Mouse (Mus musculus) forebrain, embryonic 15.5 days (tissue): Measurements from ENCODE around the gene Eps8l2. TPM values are rescaled to one million over a fixed set of nuclear protein-coding genes. Genes with fewer than 3 reads are reported as not detected.

Experiments used
- ATAC-seq: fragments of 200-750 bp; cut with Nextera tagmentation; replicated peaks from 2 replicates; pipeline ENCODE4 v1.8.0; 2017; ENCODE audit warnings: mild to moderate bottlenecking, moderate TSS enrichment, moderate library complexity
- H3K27ac ChIP-seq: fragments of 300-500 bp; sonication (generic); replicated peaks from 2 replicates; pipeline ENCODE4 v1.5.1; 2015; ENCODE audit warnings: mild to moderate bottlenecking, inconsistent platforms
- H3K27me3 ChIP-seq: fragments of 300-500 bp; sonication (generic); 2 replicates; pipeline ENCODE4 v1.6.1; 2015; ENCODE audit warnings: inconsistent platforms
- H3K36me3 ChIP-seq: fragments of 300-500 bp; sonication (generic); 2 replicates; pipeline ENCODE4 v1.6.1; 2015; ENCODE audit warnings: mild to moderate bottlenecking, inconsistent platforms
- H3K4me1 ChIP-seq: fragments of 300-500 bp; sonication (generic); 2 replicates; pipeline ENCODE4 v1.6.1; 2015; ENCODE audit warnings: inconsistent platforms
- H3K4me2 ChIP-seq: fragments of 300-500 bp; sonication (generic); replicated peaks from 2 replicates; pipeline ENCODE4 v1.6.1; 2015; ENCODE audit warnings: mild to moderate bottlenecking, inconsistent platforms
- H3K4me3 ChIP-seq: fragments of 300-500 bp; sonication (generic); 2 replicates; pipeline ENCODE4 v1.5.1; 2015; ENCODE audit warnings: mild to moderate bottlenecking, inconsistent platforms
- H3K9ac ChIP-seq: fragments of 300-500 bp; sonication (generic); replicated peaks from 2 replicates; pipeline ENCODE4 v1.6.1; 2015; ENCODE audit warnings: mild to moderate bottlenecking, inconsistent platforms
- H3K9me3 ChIP-seq: fragments of 300-500 bp; sonication (generic); 2 replicates; pipeline ENCODE4 v1.6.1; 2016; ENCODE audit warnings: inconsistent platforms
- WGBS: fragments of 180-500 bp; shearing (Covaris S2); methylation state at CpG from one replicate; pipeline ENCODE4 v1.1.7; 2015; ENCODE audit warnings: mixed read lengths; 5-methylcytosine and 5-hydroxymethylcytosine counted together
- polyA plus RNA-seq: library from polyadenylated mRNA; unstranded; fragments of >200 nt; fragmentation: Nextera tagmentation; extraction: Ambion mirVana; gene quantifications from 2 replicates; pipeline ENCODE4 v1.2.1, GENCODE M21; 2015

Gene Eps8l2
- polyA plus RNA-seq: 0.37 and 0.57 TPM in 2 replicates

- Histone ChIP-seq H3K4me3 (no peak within 1 kb of the TSS), H3K4me2 (no peak within 1 kb of the TSS), H3K27me3 (no peaks in the 10 kb centered on the region), H3K4me1 (no peaks in the 10 kb centered on the region), H3K27ac (no peak within 1 kb of the TSS), H3K9me3 (no peaks in the 10 kb centered on the region), H3K9ac (no peak within 1 kb of the TSS), H3K36me3 (peaks cover 13% of the 10 kb centered on the region; the same call in 1 of the 2 replicates)
- WGBS: 4% methylated on average over 23 of the region's 23 CpGs
- ATAC-seq: no peak
Observed at GRCm38 (mm10) chr7:141338576-141339131, at the start of gene Eps8l2. Gene Eps8l2 (plus strand): TSS chr7:141338880.

- peaks cover 25% of the 10 kb centered on the region for H3K4me1 ChIP-seq
- H3K9me3 ChIP-seq: no peaks in the 10 kb centered on the region
- peaks cover 8% of the 10 kb centered on the region for H3K36me3 ChIP-seq
- H3K4me3 ChIP-seq: peak within 1 kb of the TSS; percentile 57
- H3K4me2 ChIP-seq: peak within 1 kb of the TSS; percentile 96
- no peak within 1 kb of the TSS for H3K27ac ChIP-seq
- peak; percentile 83 for ATAC-seq
- H3K9ac ChIP-seq: peak within 1 kb of the TSS; percentile 65
- peaks cover 56% of the 10 kb centered on the region for H3K27me3 ChIP-seq
- under 1% methylated on average over 42 of the region's 46 CpGs for WGBS
Observed at GRCm38 (mm10) chr7:141291921-141292582, 46.6 kb upstream of the Eps8l2 start, which contains the start of gene Drd4. Gene Drd4 (plus strand): TSS chr7:141292006.

GRCm38 (mm10) chr7:141292583-141293388 lies 45.9 kb upstream of the Eps8l2 start:
- no peaks in the 10 kb centered on the region for H3K9me3 ChIP-seq
- no peak overlapping the region for H3K27ac ChIP-seq
- H3K4me1 ChIP-seq: peaks cover 25% of the 10 kb centered on the region
- peaks cover 11% of the 10 kb centered on the region for H3K36me3 ChIP-seq
- 36% methylated on average over 15 of the region's 15 CpGs for WGBS
- peak overlapping the region; percentile 65 for H3K9ac ChIP-seq
- ATAC-seq: peak; percentile 28; the same call in 1 of the 2 replicates
- peak overlapping the region; percentile 96 for H3K4me2 ChIP-seq
- H3K27me3 ChIP-seq: peaks cover 56% of the 10 kb centered on the region
- H3K4me3 ChIP-seq: peak overlapping the region; percentile 57

- peak overlapping the region; percentile 28; the same call in 1 of the 2 replicates for H3K9ac ChIP-seq
- no peaks in the 10 kb centered on the region for H3K9me3 ChIP-seq
- H3K27ac ChIP-seq: no peak overlapping the region
- H3K4me2 ChIP-seq: peak overlapping the region; percentile 60
- peak overlapping the region; percentile 28 for H3K4me3 ChIP-seq
- peaks cover 11% of the 10 kb centered on the region for H3K36me3 ChIP-seq
- H3K27me3 ChIP-seq: peaks cover 56% of the 10 kb centered on the region
- 1% methylated on average over 53 of the region's 53 CpGs for WGBS
- peaks cover 25% of the 10 kb centered on the region for H3K4me1 ChIP-seq
- no peak for ATAC-seq
Observed at GRCm38 (mm10) chr7:141293852-141294471, 44.7 kb upstream of the Eps8l2 start.

- Histone ChIP-seq H3K4me1 (peaks cover 25% of the 10 kb centered on the region), H3K36me3 (peaks cover 14% of the 10 kb centered on the region), H3K9me3 (no peaks in the 10 kb centered on the region), H3K4me2 (peak overlapping the region; percentile 60), H3K9ac (no peak overlapping the region), H3K27ac (no peak overlapping the region), H3K4me3 (0 out of 2 replicates have a peak overlapping the region, but pooled peaks have one; percentile 4), H3K27me3 (peaks cover 56% of the 10 kb centered on the region)
- WGBS: 4% methylated on average over 19 of the region's 22 CpGs
- no peak for ATAC-seq
Observed at GRCm38 (mm10) chr7:141294479-141294878, 44.2 kb upstream of the Eps8l2 start.

GRCm38 (mm10) chr7:141297926-141298650 lies 40.6 kb upstream of the Eps8l2 start:
- H3K4me1 ChIP-seq: peaks cover 14% of the 10 kb centered on the region
- H3K27me3 ChIP-seq: peaks cover 27% of the 10 kb centered on the region
- H3K9ac ChIP-seq: no peak overlapping the region
- H3K4me2 ChIP-seq: no peak overlapping the region
- H3K9me3 ChIP-seq: no peaks in the 10 kb centered on the region
- no peak overlapping the region for H3K4me3 ChIP-seq
- H3K27ac ChIP-seq: no peak overlapping the region
- ATAC-seq: no peak
- peaks cover 49% of the 10 kb centered on the region for H3K36me3 ChIP-seq
- WGBS: 82% methylated on average over 3 of the region's 3 CpGs

GRCm38 (mm10) chr7:141299175-141299574 lies 39.5 kb upstream of the Eps8l2 start:
- H3K9me3 ChIP-seq: no peaks in the 10 kb centered on the region
- H3K4me2 ChIP-seq: no peak overlapping the region
- no peak overlapping the region for H3K27ac ChIP-seq
- peaks cover 57% of the 10 kb centered on the region for H3K36me3 ChIP-seq
- 96% methylated on average over 8 of the region's 8 CpGs for WGBS
- ATAC-seq: no peak
- H3K27me3 ChIP-seq: peaks cover 16% of the 10 kb centered on the region
- H3K4me3 ChIP-seq: no peak overlapping the region
- H3K9ac ChIP-seq: no peak overlapping the region
- H3K4me1 ChIP-seq: peaks cover 5% of the 10 kb centered on the region

GRCm38 (mm10) chr7:141301386-141301785 lies 37.3 kb upstream of the Eps8l2 start:
- Histone ChIP-seq H3K27ac (no peak overlapping the region), H3K36me3 (peaks cover 77% of the 10 kb centered on the region), H3K9ac (no peak overlapping the region), H3K27me3 (no peaks in the 10 kb centered on the region), H3K4me2 (no peak overlapping the region), H3K4me1 (no peaks in the 10 kb centered on the region), H3K4me3 (no peak overlapping the region), H3K9me3 (no peaks in the 10 kb centered on the region)
- ATAC-seq: no peak
- WGBS: 97% methylated on average over 9 of the region's 9 CpGs

- Histone ChIP-seq H3K9ac (no peak overlapping the region), H3K9me3 (no peaks in the 10 kb centered on the region), H3K4me2 (no peak overlapping the region), H3K4me3 (no peak overlapping the region), H3K27me3 (no peaks in the 10 kb centered on the region), H3K36me3 (peaks cover 81% of the 10 kb centered on the region), H3K4me1 (no peaks in the 10 kb centered on the region), H3K27ac (no peak overlapping the region)
- ATAC-seq: no peak
- WGBS: 91% methylated on average over 1 of the region's 1 CpGs
Observed at GRCm38 (mm10) chr7:141302702-141303268, 35.9 kb upstream of the Eps8l2 start.

GRCm38 (mm10) chr7:141304537-141304936 lies 34.1 kb upstream of the Eps8l2 start:
- Histone ChIP-seq H3K9ac (no peak overlapping the region), H3K27ac (no peak overlapping the region), H3K9me3 (no peaks in the 10 kb centered on the region), H3K27me3 (no peaks in the 10 kb centered on the region), H3K4me3 (no peak overlapping the region), H3K36me3 (peaks cover 93% of the 10 kb centered on the region), H3K4me1 (no peaks in the 10 kb centered on the region), H3K4me2 (no peak overlapping the region)
- ATAC-seq: no peak
- WGBS: 92% methylated on average over 4 of the region's 4 CpGs

- no peaks in the 10 kb centered on the region for H3K27me3 ChIP-seq
- peaks cover 95% of the 10 kb centered on the region for H3K36me3 ChIP-seq
- no peaks in the 10 kb centered on the region for H3K4me1 ChIP-seq
- H3K27ac ChIP-seq: no peak overlapping the region
- no peak overlapping the region for H3K4me2 ChIP-seq
- 96% methylated on average over 2 of the region's 2 CpGs for whole genome bisulfite sequencing
- H3K9ac ChIP-seq: no peak overlapping the region
- no peak overlapping the region for H3K4me3 ChIP-seq
- no peaks in the 10 kb centered on the region for H3K9me3 ChIP-seq
- no peak for ATAC-seq
Observed at GRCm38 (mm10) chr7:141314416-141314815, 24.3 kb upstream of the Eps8l2 start.
